Mouse (Mus musculus) layer of hippocampus, adult 11-12 months (tissue): Measurements from ENCODE around the gene Gm17655.
A peak's percentile ranks its signal among the peaks of the same experiment; 100 is the strongest.
"Not testable (repeated sequence)": the region's sequence is repeated elsewhere in the genome, so short reads cannot be mapped to it uniquely, and the experiment has no call there.

ENCODE experiments used
- DNase-seq: peaks from one replicate; pipeline ENCODE4 v3.0.0; 2022; ENCODE audit warnings: low spot score

Gene Gm17655

GRCm38 (mm10) chr5:110072413-110072812, at the start of gene Gm17655:
Gene Gm17655, minus strand, starts transcription at chr5:110072513.
- DNase-seq = not testable (repeated sequence)

- DNase-seq = peak; percentile 93
Measured at GRCm38 (mm10) chr5:110109991-110110441, 37.7 kb upstream of the Gm17655 start, which contains the start of gene Zfp605. Gene Zfp605, plus strand, starts transcription at chr5:110110092.

GRCm38 (mm10) chr5:110108305-110108628, 36.0 kb upstream of the Gm17655 start:
- no peak for DNase-seq

GRCm38 (mm10) chr5:110107581-110108304, 35.4 kb upstream of the Gm17655 start, which contains the start of gene Gtpbp6:
Gene Gtpbp6, minus strand, starts transcription at chr5:110108197.
- peak; percentile 96 for DNase-seq

- DNase-seq = peak; percentile 57
Measured at GRCm38 (mm10) chr5:110106901-110107564, 34.7 kb upstream of the Gm17655 start.

GRCm38 (mm10) chr5:110106140-110106871, 34.0 kb upstream of the Gm17655 start:
- DNase-seq = peak; percentile 51

- DNase-seq = peak; percentile 22
Measured at GRCm38 (mm10) chr5:110104616-110105380, 32.5 kb upstream of the Gm17655 start.

GRCm38 (mm10) chr5:110103901-110104615, 31.7 kb upstream of the Gm17655 start:
- no peak for DNase-seq

- DNase-seq = no peak
Measured at GRCm38 (mm10) chr5:110102853-110103625, 30.7 kb upstream of the Gm17655 start.

GRCm38 (mm10) chr5:110102429-110102828, 30.1 kb upstream of the Gm17655 start:
- no peak for DNase-seq

GRCm38 (mm10) chr5:110101716-110102347, 29.5 kb upstream of the Gm17655 start:
- peak; percentile 66 for DNase-seq

- peak; percentile 43 for DNase-seq
Measured at GRCm38 (mm10) chr5:110100921-110101631, 28.8 kb upstream of the Gm17655 start.

GRCm38 (mm10) chr5:110099656-110100580, 27.6 kb upstream of the Gm17655 start, which contains the start of gene Plcxd1:
Gene Plcxd1, plus strand, starts transcription at chr5:110099969.
- DNase-seq = no peak

- peak; percentile 40 for DNase-seq
Measured at GRCm38 (mm10) chr5:110098991-110099477, 26.7 kb upstream of the Gm17655 start.

GRCm38 (mm10) chr5:110094847-110095213, 22.5 kb upstream of the Gm17655 start:
- no peak for DNase-seq

GRCm38 (mm10) chr5:110094030-110094846, 21.9 kb upstream of the Gm17655 start, which contains the start of gene Gm35315:
Gene Gm35315, minus strand, starts transcription at chr5:110094420.
- DNase-seq = peak; percentile 94

GRCm38 (mm10) chr5:110091546-110091945, 19.2 kb upstream of the Gm17655 start:
- DNase-seq = no peak
